Mouse (Mus musculus) liver, adult 2 months (tissue): ENCODE measurements around the gene Ppat.

Experiments used
- CTCF ChIP-seq: fragments of 200-500 bp; IDR thresholded peaks from 2 replicates; pipeline ENCODE4 v1.5.1; 2011; ENCODE audit warnings: low read depth, low read length, control low read depth
- POLR2A ChIP-seq: fragments of 200-500 bp; IDR thresholded peaks from 2 replicates; pipeline ENCODE4 v1.6.1; 2011; ENCODE audit warnings: low read length, control low read depth; ENCODE audit not compliant: insufficient read depth; ENCODE audit errors: extremely low read depth

DNA sequence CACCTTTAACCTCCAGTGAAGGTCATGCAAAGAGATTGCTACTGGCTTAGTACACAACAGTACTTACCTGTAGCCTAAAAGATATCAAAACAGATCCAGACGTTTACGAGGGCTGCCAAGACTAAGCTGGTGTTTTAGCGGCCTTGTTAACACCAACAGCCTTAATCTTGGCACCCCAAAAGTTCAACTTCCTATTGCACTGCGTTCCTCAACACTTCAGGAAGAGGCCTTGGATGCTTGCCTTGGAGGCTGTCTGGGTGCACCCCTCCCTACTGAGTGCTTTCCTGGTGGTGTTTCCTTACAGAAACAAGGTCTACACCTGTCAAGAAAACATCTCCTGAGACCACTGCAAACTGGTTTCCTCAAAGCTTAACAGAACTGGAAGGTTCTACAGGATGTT, 4.2 kb downstream of the Ppat start:
- no peak for TF ChIP-seq POLR2A
- TF ChIP-seq CTCF: no peak
